Mouse (Mus musculus) ovary, adult 18-20 months (tissue): ENCODE results near the gene Poglut1.

Experiments
- DNase-seq: peaks from one replicate; pipeline ENCODE4 v3.0.0; 2022; ENCODE audit warnings: low spot score, mixed read lengths

The Poglut1 gene

DNA sequence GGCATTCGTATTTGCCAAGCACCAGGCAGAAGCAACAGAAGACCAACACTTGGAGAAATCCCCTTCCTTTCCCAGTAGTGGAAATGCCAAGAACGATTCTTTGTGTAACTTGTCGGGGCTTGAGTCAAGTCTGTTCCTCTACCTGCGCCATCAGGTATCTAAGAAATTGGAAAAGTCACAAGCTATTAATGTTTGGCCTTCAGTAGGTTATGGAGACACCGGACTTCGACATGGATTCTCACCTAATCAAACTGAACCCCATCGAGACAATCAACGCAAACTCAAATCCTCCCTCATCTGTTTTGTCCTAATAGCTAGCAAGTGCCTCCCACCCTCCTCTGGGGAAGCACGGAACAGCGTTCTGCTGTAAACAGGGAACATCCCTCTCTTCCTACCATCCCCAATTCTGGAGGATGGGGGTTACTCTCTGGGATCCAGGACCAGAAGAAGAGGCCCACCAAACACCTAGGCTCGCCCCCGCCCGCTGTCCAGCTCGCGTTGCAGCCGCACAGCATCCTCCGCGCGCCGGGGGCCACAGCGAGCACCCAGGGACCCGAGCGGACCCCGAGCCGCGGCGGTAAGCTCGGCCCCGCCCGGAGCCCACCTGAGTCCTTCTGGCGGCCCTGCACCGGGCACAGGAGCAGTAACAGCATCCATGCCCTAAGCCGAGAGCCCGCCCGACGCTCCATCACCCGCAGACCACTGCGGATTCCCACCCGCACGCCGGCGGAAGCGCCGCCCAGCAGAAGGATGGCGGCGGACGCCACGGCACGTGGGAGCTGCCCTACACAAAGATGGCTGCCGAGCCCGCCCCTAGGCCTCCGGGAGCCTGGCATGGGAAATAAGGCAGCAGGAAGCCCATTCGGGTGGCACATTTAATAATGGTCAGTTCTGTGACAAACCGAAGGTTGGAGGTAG, at the start of gene Poglut1:
Poglut1 (minus strand) TSS at position 780 of the 918 bp plus-strand sequence.
- DNase-seq: peak; percentile 55

DNA sequence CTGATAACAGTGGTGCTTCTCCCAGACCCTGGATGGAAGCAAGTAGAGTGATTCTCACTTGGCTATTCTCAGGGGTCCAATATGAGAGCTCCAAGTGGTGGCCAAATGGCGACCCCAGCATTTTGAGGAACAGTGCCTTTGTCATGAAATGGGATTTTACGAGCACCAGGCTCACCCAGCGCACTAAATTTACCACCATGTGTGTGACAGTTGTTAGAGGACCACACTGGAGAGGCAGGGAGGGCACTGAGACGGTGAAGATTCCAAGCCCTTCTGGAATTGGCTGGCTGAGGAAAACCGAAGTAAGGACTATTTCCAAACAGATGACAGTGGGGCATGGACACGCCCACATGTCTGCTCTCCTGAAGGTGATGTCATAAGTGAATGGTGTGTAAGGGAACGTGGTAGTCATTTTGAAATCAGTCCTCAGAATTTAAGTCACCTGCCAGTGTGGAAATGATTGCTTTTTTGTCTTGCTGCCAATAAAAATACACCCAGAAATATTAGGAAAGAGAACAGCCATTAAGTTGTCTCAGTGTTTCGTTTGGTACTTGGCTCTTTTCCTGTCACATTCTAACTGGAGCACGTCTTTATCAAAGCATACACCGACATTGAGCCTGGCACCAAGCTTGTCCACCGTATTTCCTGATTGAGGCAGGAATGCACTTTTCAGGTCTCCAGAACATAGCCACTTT, 49.1 kb upstream of the Poglut1 start:
- DNase-seq: no peak

DNA sequence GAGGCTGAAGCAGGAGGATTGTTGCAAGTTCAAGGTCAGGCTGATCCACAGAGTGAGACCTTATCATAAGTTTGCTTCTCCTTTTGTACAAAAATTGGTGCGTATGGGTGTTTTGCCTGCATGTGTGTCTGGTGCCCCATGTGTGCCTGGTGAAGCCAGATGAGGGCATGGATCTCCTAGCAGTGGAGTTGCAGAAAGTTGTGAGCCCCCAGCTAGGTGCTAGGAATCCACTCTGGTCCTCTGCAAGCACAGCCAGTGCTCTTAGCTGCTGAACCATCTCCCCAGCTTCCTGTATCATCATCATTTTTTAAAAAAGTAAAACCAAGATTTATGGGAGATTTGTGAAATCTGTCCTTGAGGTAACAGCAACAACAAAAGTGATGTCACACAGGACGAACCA, 46.6 kb upstream of the Poglut1 start:
- no peak for DNase-seq

DNA sequence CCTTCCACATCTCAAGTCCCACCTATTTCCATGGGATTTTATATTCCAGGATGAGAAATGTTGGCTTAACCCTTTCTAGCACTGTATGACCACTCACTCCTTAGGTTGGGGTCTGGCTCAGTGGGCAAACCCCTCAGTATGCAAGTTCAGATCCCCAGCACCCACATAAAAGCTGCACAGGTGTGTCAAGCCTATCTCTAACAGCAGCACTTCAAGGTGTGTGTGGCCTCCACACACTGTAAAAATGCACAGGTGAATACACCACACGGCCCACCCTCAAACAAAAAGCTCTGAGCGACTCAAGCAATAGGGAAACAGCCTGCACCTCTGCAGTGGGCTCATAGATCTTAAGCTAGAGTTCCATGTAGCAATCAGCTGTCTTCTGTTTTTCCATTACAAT, 46.0 kb upstream of the Poglut1 start:
- DNase-seq: no peak

DNA sequence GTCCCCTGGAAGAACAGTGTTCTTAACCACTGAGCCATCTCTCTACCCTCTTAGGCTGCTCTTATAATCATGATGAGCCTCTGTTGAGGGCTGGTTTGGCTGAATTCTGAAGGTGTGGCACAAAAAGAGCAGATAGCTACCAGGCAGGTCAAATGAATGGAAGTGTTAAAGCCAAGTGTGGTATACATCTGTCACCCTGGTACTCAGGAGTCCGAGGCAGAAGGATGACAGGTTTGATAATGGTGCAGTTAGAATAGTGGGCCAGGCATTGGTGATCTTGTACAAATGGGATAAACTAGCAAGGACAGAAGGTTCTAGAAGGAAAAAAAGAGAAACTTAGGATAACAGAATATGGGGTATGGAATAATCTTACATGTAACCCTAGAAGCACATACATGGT, 44.4 kb upstream of the Poglut1 start:
- DNase-seq: no peak

DNA sequence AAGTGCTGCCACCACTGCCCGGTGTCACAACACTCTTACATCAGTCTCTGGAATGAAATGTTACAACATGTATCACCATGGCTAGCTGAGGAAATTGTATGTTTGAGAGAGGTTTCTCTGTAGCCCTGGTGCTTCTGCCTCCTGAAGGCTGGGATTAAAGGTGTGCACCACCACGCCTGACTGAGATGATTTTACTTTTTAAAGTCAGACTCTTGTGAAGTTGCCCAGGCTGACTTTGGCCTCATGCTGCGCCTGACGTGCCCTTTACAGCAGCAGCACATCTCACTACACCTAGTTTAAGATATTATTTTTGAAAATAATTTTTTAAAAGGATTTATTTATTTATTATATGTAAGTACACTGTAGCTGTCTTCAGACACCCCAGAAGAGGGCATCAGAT, 42.9 kb upstream of the Poglut1 start:
- DNase-seq: no peak

DNA sequence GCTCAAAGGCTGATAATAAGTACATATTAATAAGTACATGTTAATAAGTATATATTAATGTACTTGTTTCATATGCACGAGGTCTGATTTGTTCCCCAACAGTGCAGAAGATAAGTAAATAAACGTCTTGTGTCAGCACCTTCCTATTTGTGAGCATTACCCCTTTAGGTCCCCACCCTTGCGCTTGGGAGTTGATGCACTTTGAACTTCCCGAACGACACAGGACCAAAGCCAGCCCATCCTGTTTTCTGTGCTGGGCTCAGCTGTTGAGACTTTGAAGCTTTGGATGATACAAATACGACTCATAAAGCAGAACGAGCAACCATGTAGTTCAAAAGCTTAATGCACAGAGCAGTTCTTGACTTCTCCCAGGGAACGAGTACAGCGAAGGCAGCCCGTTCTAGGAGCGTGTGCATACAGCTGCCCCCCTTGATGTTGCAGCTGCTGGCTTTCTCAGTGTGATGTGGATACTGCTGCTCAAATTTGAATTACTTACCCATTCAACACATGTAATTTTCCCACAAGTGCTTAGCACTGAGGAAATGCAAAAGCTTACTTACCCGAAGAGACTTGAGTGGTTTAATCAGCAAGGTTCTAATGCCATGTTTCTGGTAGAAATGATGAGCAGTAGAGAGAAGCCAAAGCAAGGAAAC, 42.1 kb upstream of the Poglut1 start:
- DNase-seq: no peak

DNA sequence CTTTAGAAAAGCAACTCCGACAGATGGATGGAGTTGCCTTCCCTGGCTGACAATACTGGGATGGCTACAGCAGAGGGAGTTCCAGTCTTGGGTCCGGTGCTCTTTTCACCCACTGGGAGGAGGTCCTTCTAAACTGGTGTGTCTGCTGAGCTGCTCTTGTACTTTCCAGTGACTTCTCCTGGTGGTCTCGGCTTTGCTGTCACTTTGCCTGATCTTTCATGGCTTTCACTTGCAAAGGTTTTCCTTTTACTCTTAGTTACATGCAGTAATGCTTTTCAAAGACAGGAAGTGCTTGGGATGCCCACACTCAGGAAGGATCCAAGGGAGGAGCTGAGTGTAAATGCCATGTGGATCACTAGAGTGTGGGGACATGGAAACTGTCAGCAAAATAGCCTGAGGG, 41.4 kb upstream of the Poglut1 start:
- DNase-seq: no peak

DNA sequence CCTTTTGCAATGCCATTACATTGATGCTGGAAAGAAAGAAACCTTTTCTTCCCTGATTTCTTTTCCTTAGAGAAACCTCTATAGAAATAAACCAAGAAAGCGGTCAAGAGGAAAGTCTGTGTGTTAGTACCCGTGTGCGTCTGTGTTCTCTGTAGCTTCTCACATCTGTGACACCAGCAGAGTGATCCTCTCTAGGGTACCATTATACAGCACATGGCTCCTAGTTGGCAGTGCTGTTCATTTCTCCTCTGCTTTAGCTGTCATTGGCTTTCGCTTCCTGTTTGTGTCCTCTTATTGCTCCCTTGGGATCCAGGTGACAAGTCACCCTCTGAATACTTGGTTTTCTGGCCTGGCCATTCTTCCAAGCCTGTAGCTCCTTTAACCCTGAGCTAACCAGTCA, 37.5 kb upstream of the Poglut1 start:
- DNase-seq: no peak

DNA sequence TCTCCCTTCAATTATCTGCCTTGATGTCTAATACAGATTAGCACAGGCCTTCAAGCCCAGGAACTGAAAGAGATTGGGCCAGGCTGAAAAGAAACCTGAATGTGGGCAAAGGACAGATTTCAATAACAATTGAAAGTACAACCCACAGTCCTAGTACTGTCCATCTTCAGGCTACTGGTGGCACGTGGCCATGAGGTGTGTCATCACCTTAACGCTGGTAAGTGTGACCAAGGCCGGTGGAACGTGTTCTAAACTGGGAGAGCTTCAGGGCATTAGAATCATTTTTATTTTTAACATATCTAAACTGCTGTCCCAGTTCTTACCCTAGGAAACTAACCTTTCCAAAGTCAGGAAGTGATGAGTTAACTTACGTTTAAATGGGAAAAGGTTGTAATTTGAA, 37.1 kb upstream of the Poglut1 start:
- no peak for DNase-seq

DNA sequence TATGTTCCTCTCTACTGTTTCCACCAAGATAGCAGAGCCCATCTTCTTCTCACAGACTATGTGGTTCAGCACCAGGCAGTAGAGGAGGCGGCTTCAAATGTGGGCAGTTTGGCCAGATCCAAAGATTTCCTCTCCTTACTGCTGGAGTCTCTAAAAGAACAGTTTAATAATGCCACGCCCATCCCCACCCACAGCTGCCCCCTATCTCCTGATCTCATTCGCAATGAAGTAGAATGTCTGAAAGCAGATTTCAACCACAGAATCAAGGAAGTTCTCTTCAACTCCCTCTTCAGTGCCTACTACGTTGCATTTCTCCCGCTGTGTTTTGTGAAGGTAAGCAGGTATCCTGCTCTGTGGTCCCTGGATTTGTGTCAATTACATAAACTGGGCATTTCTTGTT, 35.1 kb upstream of the Poglut1 start:
- DNase-seq: no peak

DNA sequence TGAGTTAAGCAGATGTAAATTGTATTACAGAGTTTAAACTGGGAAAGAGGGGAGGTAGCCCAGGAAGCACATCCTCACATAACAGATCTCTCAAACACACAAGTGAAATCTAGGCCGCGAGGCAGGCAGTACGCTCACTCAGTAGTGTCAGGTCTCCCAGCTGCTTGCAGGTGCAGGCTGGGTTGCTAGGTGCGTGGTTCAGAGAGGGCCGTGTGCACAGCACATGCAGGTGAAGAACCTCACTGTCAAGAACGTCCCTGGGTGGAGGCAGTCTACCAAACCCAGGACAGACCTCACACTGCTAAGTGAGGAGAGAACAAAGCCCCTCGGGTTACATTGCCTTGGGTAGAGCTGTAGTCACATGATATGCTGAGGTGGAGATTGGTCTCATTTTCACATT, 34.7 kb upstream of the Poglut1 start:
- DNase-seq: no peak

DNA sequence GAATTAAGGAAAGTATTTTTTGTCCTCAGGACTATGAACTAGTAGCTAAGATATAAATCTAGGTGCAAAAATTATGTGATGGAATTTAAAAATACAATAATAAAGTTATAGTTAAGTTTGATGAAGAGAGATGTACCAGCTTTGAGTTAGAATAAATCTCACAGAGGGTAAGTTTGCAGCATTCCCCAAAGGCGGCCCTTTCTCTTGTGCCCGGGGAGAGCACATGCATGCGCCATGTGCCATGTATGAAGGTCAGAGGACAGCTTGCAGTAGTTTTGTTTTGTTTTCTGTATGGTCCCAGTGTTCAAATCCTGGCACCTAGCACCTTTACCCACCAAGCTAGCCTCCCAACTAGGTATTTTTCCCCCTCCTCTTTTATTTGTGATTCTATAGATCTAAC, 21.4 kb upstream of the Poglut1 start:
- no peak for DNase-seq

DNA sequence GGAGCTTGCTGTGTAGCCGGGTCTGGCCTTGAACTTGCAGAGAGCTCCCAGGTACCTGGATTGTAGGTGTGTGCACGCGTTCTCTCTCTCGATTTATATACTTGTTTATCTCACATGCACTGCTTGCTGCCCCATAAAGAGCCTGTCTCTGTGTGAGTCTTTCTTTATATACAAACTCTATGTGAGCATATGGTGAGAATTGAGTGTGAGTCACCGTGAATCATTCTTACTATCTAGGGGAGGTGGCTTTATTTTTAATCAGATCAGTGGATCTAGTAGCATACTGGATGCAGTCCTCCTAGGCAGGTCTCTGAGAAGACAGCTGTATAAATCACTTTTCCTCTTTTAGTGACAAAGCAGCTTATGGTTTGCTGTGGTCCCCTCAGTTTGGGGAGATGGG, 18.1 kb upstream of the Poglut1 start:
- no peak for DNase-seq

DNA sequence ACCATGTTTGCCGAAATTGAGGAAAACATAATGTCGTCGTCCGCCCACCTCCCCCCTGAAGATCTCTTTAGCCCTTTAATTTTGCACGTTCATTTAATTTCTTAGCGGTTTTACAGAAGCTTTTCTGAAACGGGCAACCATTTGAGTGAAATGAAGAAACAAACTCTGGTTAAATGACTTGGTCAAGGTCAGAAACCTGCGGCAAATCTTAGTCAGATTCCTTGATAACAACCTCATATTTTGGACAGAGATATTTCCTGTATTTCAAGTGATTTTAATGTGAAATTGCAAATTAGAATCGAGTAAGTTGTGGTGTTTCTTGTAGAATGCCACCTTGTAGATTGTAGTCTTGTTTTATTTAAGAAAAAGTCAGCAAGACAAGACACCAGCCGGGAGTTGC, 13.5 kb upstream of the Poglut1 start:
- DNase-seq: no peak

DNA sequence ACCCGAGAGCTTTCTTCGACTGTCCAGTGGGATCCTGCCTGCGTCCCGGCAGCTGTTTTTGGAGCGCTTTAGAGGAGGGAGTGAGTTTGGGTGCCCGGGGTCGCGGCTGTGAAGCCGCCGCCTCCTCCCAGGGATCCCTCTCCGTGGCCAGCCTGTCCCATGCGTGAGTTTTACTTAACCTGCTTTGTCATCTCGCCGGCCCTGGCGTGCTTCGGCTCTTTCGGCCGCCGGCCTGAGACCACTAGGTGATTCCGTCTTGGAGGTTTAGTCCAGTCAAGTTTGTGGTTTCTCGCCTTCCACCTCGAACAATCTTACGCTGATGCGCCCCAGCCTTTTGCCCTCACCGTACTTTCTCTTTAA, 12.9 kb upstream of the Poglut1 start:
- DNase-seq: no peak

DNA sequence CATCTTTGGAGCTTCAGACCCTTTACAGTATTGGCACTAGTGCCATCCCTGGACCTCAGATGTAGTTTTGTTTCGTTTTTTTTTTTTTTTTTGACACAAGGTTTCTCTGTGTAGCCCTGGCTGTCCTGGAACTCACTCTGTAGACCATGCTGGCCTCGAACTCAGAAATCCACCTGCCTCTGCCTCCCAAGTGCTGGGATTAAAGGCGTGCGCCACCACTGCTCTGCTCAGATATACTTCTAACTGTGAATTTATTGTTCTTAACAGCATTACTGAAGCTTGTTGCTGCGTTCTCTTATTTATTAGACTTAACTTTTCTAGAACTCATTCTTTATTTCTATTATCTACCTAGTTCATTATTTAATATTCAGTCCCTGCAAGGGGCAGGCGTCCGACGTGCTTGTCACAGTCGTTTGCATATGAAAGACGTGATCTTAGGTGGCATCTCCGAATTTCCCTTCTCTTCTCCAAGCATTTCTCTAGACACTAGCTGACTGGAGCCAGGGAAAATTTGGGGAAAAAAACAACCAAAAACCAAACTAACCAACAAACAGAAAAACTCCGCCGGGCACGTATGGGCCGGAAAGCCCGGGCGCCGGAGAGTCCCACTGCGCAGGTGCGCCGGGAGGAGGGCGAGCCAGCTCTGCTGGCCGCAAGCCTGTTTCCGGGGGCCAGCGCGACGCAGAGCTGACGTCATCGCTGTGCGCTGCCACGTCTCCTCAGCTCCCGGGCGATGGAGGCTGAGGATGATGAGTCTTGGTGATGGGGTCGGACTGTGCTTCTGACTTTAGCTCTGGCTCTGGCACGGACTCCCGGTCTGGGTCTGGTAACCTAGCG, 12.3 kb upstream of the Poglut1 start:
- peak; percentile 89 for DNase-seq

DNA sequence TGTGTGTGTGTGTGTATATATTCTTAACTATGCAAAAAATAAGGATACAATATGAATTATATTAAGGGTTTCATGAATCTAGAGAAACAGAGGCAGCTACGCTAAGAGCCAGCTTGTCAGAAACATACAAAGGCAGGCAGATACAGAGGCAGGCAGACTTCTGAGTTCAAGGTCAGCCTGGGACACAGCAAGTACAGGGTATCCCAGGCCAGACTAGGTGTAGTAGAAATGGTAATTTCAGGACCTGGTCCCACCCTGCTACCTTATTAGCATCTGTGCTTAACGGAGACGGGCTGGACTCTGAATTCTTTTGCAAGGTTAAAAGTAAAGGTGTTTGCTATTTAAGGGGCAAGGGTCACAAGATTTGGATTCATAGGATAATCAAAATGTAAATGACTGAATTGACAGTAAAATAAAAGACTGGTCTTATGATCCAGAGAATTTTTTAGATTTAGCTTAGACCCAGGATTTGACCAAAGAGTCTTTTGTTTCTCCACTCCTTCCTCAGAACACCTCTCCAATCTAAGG, 8.2 kb upstream of the Poglut1 start, which contains the start of gene Tmem39a:
Tmem39a (plus strand) TSS at position 478 of the 528 bp plus-strand sequence.
- no peak for DNase-seq

DNA sequence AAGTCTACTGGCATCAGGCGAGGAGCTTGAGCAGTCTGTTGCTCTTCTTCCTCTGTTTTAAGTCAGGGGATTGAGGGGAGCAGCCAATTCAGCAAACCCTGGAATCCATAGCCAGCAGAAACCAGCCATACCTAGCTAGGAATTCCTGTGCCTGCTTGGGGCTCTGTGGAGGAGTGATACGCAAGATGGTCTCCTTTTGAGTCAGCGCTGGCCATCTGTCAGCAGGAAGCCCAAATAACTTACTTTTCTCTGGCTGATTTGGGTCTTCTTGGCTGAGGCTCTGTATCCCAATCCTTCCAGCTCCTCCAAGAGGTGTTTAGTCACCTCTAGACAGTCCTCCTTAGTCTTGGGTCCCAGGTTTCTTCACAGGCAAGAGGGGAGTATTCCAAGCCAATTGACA, 5.9 kb upstream of the Poglut1 start:
- no peak for DNase-seq

DNA sequence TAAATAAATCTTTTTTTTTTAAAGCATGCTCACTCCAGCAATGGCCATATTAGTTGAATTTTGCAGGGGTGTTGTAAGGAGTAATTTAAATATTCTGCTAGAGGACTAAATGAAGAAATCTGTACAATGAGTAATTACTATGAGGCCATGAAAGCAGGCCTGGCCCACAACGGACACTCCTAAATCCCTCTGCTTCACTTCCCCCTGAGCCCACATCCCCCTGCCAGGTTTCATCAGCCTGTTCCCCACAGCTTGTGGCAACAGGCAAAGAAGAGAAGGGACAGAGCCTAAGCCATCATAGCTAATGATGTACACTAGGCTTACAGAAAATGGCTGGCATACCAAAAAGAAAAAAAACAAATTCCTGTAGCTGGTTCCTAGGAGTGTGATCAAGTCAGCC, 2.1 kb downstream of the Poglut1 start:
- no peak for DNase-seq

DNA sequence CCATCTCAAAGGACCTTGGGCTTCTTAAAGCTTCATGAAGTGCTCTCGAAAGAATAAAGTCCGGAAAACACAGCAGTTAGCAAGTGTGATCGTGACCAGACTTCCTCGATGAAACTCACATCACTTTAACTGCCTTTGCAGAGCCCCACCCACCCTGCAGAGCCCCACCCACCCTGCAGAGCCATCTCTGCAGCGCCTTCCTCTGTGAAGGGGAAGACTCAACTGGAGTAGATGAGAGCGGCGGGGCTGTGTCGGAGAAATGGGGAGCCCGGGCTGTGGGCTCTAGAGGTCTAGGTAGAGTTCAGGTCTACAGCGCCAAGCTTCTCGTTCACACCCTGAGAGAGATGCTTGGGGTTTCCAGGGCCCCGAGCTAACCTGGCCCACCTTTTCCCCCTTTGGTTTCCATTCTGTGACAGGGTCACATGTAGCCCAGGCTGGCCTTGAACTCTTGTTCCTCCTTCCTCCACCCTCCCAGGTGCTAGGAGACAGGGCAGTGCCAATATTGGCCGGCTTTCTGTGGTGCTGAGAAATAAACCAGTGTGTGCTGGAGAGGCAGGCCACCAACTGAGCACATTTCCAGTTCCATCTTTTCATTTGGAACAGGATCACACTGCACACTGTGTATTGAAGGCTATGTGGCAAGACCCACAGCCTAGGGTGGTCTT, 11.2 kb downstream of the Poglut1 start:
- no peak for DNase-seq
